Mouse (Mus musculus) layer of hippocampus, adult 9-10 months (tissue): ENCODE data around the gene Lrrc40.
"Not testable (repeated sequence)": the region's sequence is repeated elsewhere in the genome, so short reads cannot be mapped to it uniquely, and the experiment has no call there.

Experiments used
- DNase-seq: peaks from one replicate; pipeline ENCODE4 v3.0.0; 2022; ENCODE audit warnings: low spot score

The Lrrc40 gene

DNA sequence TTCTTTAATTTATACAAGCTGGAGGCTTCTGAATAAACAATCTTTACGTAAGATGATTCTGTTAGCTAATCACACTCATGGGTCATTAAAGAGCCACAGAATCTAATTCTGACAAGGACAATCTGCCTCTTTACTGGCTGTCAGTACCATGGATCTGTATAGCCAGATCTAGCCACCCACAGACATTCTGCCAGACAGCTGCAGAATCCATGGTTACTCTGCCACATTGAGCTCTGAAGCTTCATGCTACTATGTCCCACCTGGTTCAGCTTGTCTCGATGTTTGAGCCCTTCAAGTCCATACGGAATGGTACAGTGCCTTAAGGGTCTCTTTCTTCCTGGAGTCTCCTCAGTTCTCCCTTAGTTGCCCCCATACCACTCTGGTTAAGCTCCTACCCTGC lies 55.1 kb downstream of the Lrrc40 start:
- DNase-seq, result peak; percentile 45

DNA sequence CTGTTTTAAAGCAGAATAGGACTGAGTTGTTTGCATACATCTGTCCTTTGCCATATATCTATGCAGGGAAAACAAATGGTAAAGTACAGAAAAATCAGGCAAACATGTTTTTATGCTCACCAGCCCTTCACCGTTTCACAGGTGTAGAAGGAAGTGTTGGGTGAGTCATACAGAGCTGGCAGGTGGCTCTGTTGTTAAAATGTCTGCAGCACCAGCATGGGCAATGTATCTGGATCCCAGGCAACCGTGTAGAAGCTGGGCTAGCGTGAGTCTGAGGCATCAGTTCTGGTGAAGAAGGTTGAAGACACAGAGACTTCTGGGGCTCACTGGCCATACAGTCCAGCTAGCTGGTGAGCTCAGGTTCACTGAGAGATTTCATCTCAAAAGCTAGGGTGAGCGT lies 57.5 kb downstream of the Lrrc40 start:
- no peak for DNase-seq

DNA sequence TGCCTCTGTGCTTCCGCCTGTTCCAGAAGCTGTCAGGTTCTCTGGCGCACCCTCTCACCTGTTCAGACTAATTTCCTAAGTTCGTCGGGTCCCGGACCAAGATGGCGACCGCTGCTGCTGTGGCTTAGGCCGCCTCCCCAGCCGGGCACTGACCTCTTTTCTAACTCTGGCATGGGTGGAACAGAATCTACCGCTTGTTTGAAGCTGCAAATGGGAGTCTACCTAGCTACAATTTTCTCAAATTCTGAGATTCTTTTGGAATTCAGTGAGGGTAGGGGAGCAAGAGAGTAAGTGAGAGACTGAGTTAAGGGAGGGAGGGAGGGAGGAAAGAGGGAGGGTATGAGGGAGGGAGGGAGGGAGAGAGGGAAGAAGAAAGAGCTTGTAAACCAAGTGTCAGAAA lies 65.6 kb downstream of the Lrrc40 start:
- DNase-seq, result not testable (repeated sequence)

DNA sequence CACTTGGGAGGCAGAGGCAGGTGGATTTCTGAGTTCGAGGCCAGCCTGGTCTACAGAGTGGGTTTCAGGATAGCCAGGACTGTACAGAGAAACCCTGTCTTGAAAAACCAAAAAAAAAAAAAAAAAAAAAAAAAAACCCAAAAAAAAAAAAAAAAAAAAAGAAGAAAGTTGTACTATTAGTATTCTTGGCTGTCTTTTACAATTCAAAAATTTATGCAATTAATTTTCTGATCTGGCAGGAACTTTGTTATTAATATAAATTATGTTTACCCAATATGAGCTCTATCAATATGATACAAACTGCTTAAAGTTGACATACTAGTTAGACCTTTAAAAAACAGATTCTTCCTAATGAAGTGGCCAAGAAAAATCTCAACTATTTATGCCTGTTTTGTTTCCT lies 66.1 kb downstream of the Lrrc40 start:
- not testable (repeated sequence) for DNase-seq

DNA sequence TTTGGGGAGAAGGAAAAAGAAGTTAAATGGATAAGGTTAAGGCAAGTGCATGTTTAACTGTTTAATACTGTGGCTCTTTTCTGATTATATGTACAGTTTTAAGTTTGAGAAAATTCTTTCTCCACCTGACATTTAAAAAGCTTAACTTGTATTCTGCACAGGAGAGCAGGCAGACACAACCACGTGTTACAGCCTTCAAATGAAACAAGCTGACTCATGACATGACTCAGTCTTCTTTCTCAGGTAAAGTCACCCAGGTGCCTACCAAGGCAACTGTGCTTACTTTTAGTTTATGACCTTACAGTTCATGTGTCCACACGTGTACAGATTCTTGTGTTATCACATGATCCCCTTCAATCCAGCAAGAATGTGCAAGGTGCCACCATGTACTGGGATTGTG lies 67.0 kb downstream of the Lrrc40 start:
- no peak for DNase-seq

DNA sequence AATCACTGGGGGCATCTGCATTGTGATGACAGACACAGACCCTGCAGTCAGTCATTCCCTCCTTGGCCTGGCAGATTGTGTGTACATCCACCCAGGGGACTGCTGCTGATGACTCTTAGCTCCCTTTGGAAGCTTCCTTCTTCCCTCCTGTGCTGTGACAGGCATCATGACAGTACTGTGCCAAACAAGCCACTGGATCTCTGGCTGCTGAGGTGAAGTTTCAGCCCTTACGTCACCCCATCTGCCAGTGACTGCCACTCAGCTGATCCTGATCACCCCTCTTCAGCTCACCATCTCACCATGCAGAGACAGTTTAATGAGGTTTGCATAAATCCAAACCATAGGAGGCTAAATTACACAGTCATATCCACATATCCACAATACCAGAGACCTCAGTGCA lies 68.8 kb downstream of the Lrrc40 start:
- DNase-seq, result no peak
